Mouse (Mus musculus) hindbrain, embryonic 16.5 days (tissue): ENCODE measurements around the gene Zmynd19. TPM values are rescaled to one million over a fixed set of nuclear protein-coding genes. Genes with fewer than 3 reads are reported as not detected.

ENCODE experiments used
- ATAC-seq: fragments of 200-750 bp; cut with Nextera tagmentation; 2 replicates; pipeline ENCODE4 v1.8.0; 2017; ENCODE audit warnings: moderate TSS enrichment, moderate library complexity
- H3K27ac ChIP-seq: fragments of 300-500 bp; sonication (generic); 2 replicates; pipeline ENCODE4 v1.5.1; 2014; ENCODE audit warnings: low read depth, mild to moderate bottlenecking, control low read depth, low read length, moderate library complexity
- H3K27me3 ChIP-seq: fragments of 300-500 bp; sonication (generic); replicated peaks from 2 replicates; pipeline ENCODE4 v1.6.1; 2014; ENCODE audit warnings: low read length; ENCODE audit not compliant: control insufficient read depth, insufficient read depth
- H3K36me3 ChIP-seq: fragments of 300-500 bp; sonication (generic); 2 replicates; pipeline ENCODE4 v1.6.1; 2014; ENCODE audit warnings: mild to moderate bottlenecking, low read length, moderate library complexity, mixed read lengths; ENCODE audit not compliant: control insufficient read depth, insufficient read depth
- H3K4me1 ChIP-seq: fragments of 300-500 bp; sonication (generic); 2 replicates; pipeline ENCODE4 v1.6.1; 2014; ENCODE audit warnings: low read depth, low read length; ENCODE audit not compliant: control insufficient read depth, insufficient read depth
- H3K4me2 ChIP-seq: fragments of 300-500 bp; sonication (generic); 2 replicates; pipeline ENCODE4 v1.6.1; 2014; ENCODE audit warnings: mild to moderate bottlenecking, low read length, control low read depth, moderate library complexity
- H3K4me3 ChIP-seq: fragments of 300-500 bp; sonication (generic); 2 replicates; pipeline ENCODE4 v1.5.1; 2014; ENCODE audit warnings: mild to moderate bottlenecking, low read length, control low read depth, moderate library complexity
- H3K9ac ChIP-seq: fragments of 300-500 bp; sonication (generic); 2 replicates; pipeline ENCODE4 v1.6.1; 2014; ENCODE audit warnings: low read depth, mild to moderate bottlenecking, control low read depth, low read length, moderate library complexity
- H3K9me3 ChIP-seq: fragments of 300-500 bp; sonication (generic); 2 replicates; pipeline ENCODE4 v1.6.1; 2014; ENCODE audit warnings: mild to moderate bottlenecking, low read length, moderate library complexity; ENCODE audit not compliant: control insufficient read depth
- WGBS: fragments of 180-500 bp; shearing (Covaris S2); extraction: QIAGEN DNeasy Blood & Tissue Kit; methylation state at CpG from one replicate; pipeline ENCODE4 v1.1.7; 2014; 5-methylcytosine and 5-hydroxymethylcytosine counted together
- polyA plus RNA-seq: library from polyadenylated mRNA; unstranded; fragments of >200 nt; fragmentation: Nextera tagmentation; extraction: Ambion mirVana; gene quantifications from 2 replicates; pipeline ENCODE4 v1.2.1, GENCODE M21; 2015

Gene Zmynd19
- polyA plus RNA-seq, 1 experiment from 2014 or later = 5.4 TPM

- Histone ChIP-seq H3K4me3 (peak within 1 kb of the TSS; percentile 96), H3K9ac (peak within 1 kb of the TSS; percentile 98), H3K4me1 (peaks cover 9% of the 10 kb centered on the region), H3K36me3 (no peaks in the 10 kb centered on the region), H3K27ac (peak within 1 kb of the TSS; percentile 96), H3K9me3 (no peaks in the 10 kb centered on the region), H3K4me2 (peak within 1 kb of the TSS; percentile 71), H3K27me3 (no peaks in the 10 kb centered on the region)
- under 1% methylated on average over 91 of the region's 112 CpGs for WGBS
- peak; percentile 98 for ATAC-seq
These were observed 30.4 kb upstream of the Zmynd19 start, which contains the start of gene Ehmt1 for GRCm38 (mm10) chr2:24918930-24919838. Gene Ehmt1 (minus strand): TSS chr2:24919614.

- peak; percentile 63 for ATAC-seq
- WGBS = 8% methylated on average over 8 of the region's 8 CpGs
These were observed 29.8 kb upstream of the Zmynd19 start for GRCm38 (mm10) chr2:24919839-24920175.

GRCm38 (mm10) chr2:24923561-24923960, 26.0 kb upstream of the Zmynd19 start:
- Histone ChIP-seq H3K9me3 (no peaks in the 10 kb centered on the region), H3K36me3 (0 out of 2 replicates have a peak, but pooled peaks cover 8% of the 10 kb centered on the region), H3K4me3 (no peak overlapping the region), H3K27ac (no peak overlapping the region), H3K27me3 (no peaks in the 10 kb centered on the region), H3K9ac (no peak overlapping the region), H3K4me2 (no peak overlapping the region), H3K4me1 (no peaks in the 10 kb centered on the region)
- ATAC-seq = no peak
- WGBS = 53% methylated on average over 2 of the region's 2 CpGs

More at GRCm38 (mm10) chr2:24919839-24920175, 29.8 kb upstream of the Zmynd19 start:
- peaks cover 9% of the 10 kb centered on the region for H3K4me1 ChIP-seq
- peak overlapping the region; percentile 81 for H3K27ac ChIP-seq
- no peaks in the 10 kb centered on the region for H3K36me3 ChIP-seq
- peak overlapping the region; percentile 65 for H3K9ac ChIP-seq
- H3K9me3 ChIP-seq = no peaks in the 10 kb centered on the region
- H3K4me2 ChIP-seq = peak overlapping the region; percentile 71
- H3K27me3 ChIP-seq = no peaks in the 10 kb centered on the region
- peak overlapping the region; percentile 96 for H3K4me3 ChIP-seq

GRCm38 (mm10) chr2:24925284-24925683, 24.3 kb upstream of the Zmynd19 start:
- Histone ChIP-seq H3K4me2 (no peak overlapping the region), H3K36me3 (0 out of 2 replicates have a peak, but pooled peaks cover 8% of the 10 kb centered on the region), H3K9ac (no peak overlapping the region), H3K27me3 (no peaks in the 10 kb centered on the region), H3K27ac (no peak overlapping the region), H3K9me3 (no peaks in the 10 kb centered on the region), H3K4me3 (no peak overlapping the region), H3K4me1 (no peaks in the 10 kb centered on the region)
- WGBS = 89% methylated on average over 8 of the region's 8 CpGs
- ATAC-seq = no peak

- Histone ChIP-seq H3K4me2 (no peak overlapping the region), H3K36me3 (0 out of 2 replicates have a peak, but pooled peaks cover 8% of the 10 kb centered on the region), H3K4me3 (no peak overlapping the region), H3K27ac (no peak overlapping the region), H3K9me3 (no peaks in the 10 kb centered on the region), H3K4me1 (no peaks in the 10 kb centered on the region), H3K27me3 (no peaks in the 10 kb centered on the region), H3K9ac (no peak overlapping the region)
- ATAC-seq = no peak; the same call in 1 of the 2 replicates
- 85% methylated on average over 9 of the region's 9 CpGs for WGBS
These were observed 23.1 kb upstream of the Zmynd19 start for GRCm38 (mm10) chr2:24926345-24926964.

- Histone ChIP-seq H3K27me3 (no peaks in the 10 kb centered on the region), H3K4me1 (no peaks in the 10 kb centered on the region), H3K36me3 (0 out of 2 replicates have a peak, but pooled peaks cover 8% of the 10 kb centered on the region), H3K9ac (no peak overlapping the region), H3K27ac (no peak overlapping the region), H3K9me3 (no peaks in the 10 kb centered on the region), H3K4me2 (no peak overlapping the region), H3K4me3 (no peak overlapping the region)
- WGBS = 82% methylated on average over 7 of the region's 7 CpGs
- ATAC-seq = no peak
These were observed 22.6 kb upstream of the Zmynd19 start for GRCm38 (mm10) chr2:24926965-24927358.

- Histone ChIP-seq H3K4me2 (no peak overlapping the region), H3K27ac (no peak overlapping the region), H3K9ac (no peak overlapping the region), H3K27me3 (no peaks in the 10 kb centered on the region), H3K4me3 (no peak overlapping the region), H3K4me1 (no peaks in the 10 kb centered on the region), H3K36me3 (0 out of 2 replicates have a peak, but pooled peaks cover 8% of the 10 kb centered on the region), H3K9me3 (no peaks in the 10 kb centered on the region)
- 74% methylated on average over 4 of the region's 4 CpGs for WGBS
- ATAC-seq = no peak
These were observed 21.6 kb upstream of the Zmynd19 start for GRCm38 (mm10) chr2:24927810-24928479.

GRCm38 (mm10) chr2:24929119-24929518, 20.5 kb upstream of the Zmynd19 start:
- H3K27ac ChIP-seq = no peak overlapping the region
- H3K4me1 ChIP-seq = peaks cover 8% of the 10 kb centered on the region
- H3K9ac ChIP-seq = no peak overlapping the region
- 0 out of 2 replicates have a peak, but pooled peaks cover 8% of the 10 kb centered on the region for H3K36me3 ChIP-seq
- no peak overlapping the region for H3K4me3 ChIP-seq
- 67% methylated on average over 2 of the region's 2 CpGs for WGBS
- H3K4me2 ChIP-seq = no peak overlapping the region
- H3K27me3 ChIP-seq = no peaks in the 10 kb centered on the region
- H3K9me3 ChIP-seq = no peaks in the 10 kb centered on the region
- ATAC-seq = no peak
